In genomic region chr11:88301619-88302018, GRCm38 (mm10) we compare ENCODE assay signal across 13 mouse cellular contexts. TPM values are rescaled to one million over a fixed set of nuclear protein-coding genes. Genes with fewer than 3 reads are reported as not detected.
DNase-seq lines count a peak whose midpoint lies in the region; ATAC-seq lines count a peak whose summit lies in the region.
"Had no signal": no experiment of that assay in that cellular context is flagged by ENCODE, and none has a peak within 500 bp of the region (broad histone marks: within the 10 kb centered on the region; RNA-seq: fewer than 3 reads in every experiment).

No protein-coding gene starts in this region.

- H3K27me3 ChIP-seq in hindbrain, embryonic 12.5 days: no peaks in the 10 kb centered on the region
- H3K27me3 ChIP-seq in hindbrain, embryonic 13.5 days: no peaks in the 10 kb centered on the region
- H3K27me3 ChIP-seq in embryonic facial prominence, embryonic 11.5 days (ENCODE audit: control insufficient read depth, insufficient read depth, low read length): no peaks in the 10 kb centered on the region
- H3K27me3 ChIP-seq in midbrain, embryonic 11.5 days (ENCODE audit: control insufficient read depth, insufficient read depth, low read length): no peaks in the 10 kb centered on the region
- H3K27me3 ChIP-seq: embryonic facial prominence, embryonic 12.5 days had no signal

- peak overlapping the region; percentile 37 for H3K27ac ChIP-seq in hindbrain, embryonic 12.5 days
- no peak overlapping the region for H3K27ac ChIP-seq in hindbrain, embryonic 13.5 days
- no peak overlapping the region for H3K27ac ChIP-seq in embryonic facial prominence, embryonic 11.5 days (replicated peaks; ENCODE audit: low read depth, low read length)
- H3K27ac ChIP-seq in midbrain, embryonic 11.5 days (ENCODE audit: low read depth, low read length): no peak overlapping the region
- H3K27ac ChIP-seq: embryonic facial prominence, embryonic 12.5 days; macrophage had no signal

- 46% methylated on average over 6 of the region's 6 CpGs for WGBS in hindbrain, embryonic 12.5 days
- 48% methylated on average over 6 of the region's 6 CpGs for WGBS in hindbrain, embryonic 13.5 days
- WGBS in embryonic facial prominence, embryonic 11.5 days: 36% methylated on average over 6 of the region's 6 CpGs
- WGBS in midbrain, embryonic 11.5 days: 49% methylated on average over 6 of the region's 6 CpGs

- DNase-seq in adrenal gland, postnatal 25 days: peak; percentile 31
- peak; percentile 77 for DNase-seq in embryonic facial prominence, embryonic 11.5 days (ENCODE audit: low spot score)
- DNase-seq in midbrain, embryonic 11.5 days (ENCODE audit: low spot score, missing footprints): peak; percentile 94
- DNase-seq in cerebellum, adult 18-20 months: no peak
- no peak for DNase-seq in natural killer cell, adult 2 months (ENCODE audit: low spot score in 2 of 2)
- DNase-seq in thymus, postnatal 14 days: no peak

- H3K4me1 ChIP-seq in hindbrain, embryonic 12.5 days: peaks cover 27% of the 10 kb centered on the region
- H3K4me1 ChIP-seq in hindbrain, embryonic 13.5 days (replicated peaks): peaks cover 35% of the 10 kb centered on the region
- H3K4me1 ChIP-seq in embryonic facial prominence, embryonic 11.5 days (ENCODE audit: control insufficient read depth, insufficient read depth, low read length): no peaks in the 10 kb centered on the region; the same call in 1 of the 2 replicates
- peaks cover 11% of the 10 kb centered on the region for H3K4me1 ChIP-seq in midbrain, embryonic 11.5 days (ENCODE audit: control insufficient read depth, insufficient read depth, low read length)
- H3K4me1 ChIP-seq: embryonic facial prominence, embryonic 12.5 days had no signal

- H3K4me2 ChIP-seq in hindbrain, embryonic 12.5 days (replicated peaks): no peak overlapping the region
- H3K4me2 ChIP-seq in hindbrain, embryonic 13.5 days: no peak overlapping the region
- H3K4me2 ChIP-seq in embryonic facial prominence, embryonic 11.5 days (ENCODE audit: low read depth, low read length): no peak overlapping the region
- no peak overlapping the region for H3K4me2 ChIP-seq in midbrain, embryonic 11.5 days
- H3K4me2 ChIP-seq: embryonic facial prominence, embryonic 12.5 days had no signal

- no peak overlapping the region for H3K9ac ChIP-seq in hindbrain, embryonic 12.5 days
- H3K9ac ChIP-seq in hindbrain, embryonic 13.5 days: no peak overlapping the region
- no peak overlapping the region for H3K9ac ChIP-seq in embryonic facial prominence, embryonic 11.5 days (replicated peaks; ENCODE audit: low read length)
- no peak overlapping the region for H3K9ac ChIP-seq in midbrain, embryonic 11.5 days (ENCODE audit: low read length)
- H3K9ac ChIP-seq: embryonic facial prominence, embryonic 12.5 days had no signal

- no peak overlapping the region for H3K4me3 ChIP-seq in hindbrain, embryonic 12.5 days
- H3K4me3 ChIP-seq in hindbrain, embryonic 13.5 days: no peak overlapping the region
- H3K4me3 ChIP-seq in embryonic facial prominence, embryonic 11.5 days (ENCODE audit: low read depth, low read length): no peak overlapping the region
- no peak overlapping the region for H3K4me3 ChIP-seq in midbrain, embryonic 11.5 days (ENCODE audit: low read depth, low read length)
- H3K4me3 ChIP-seq: embryonic facial prominence, embryonic 12.5 days had no signal

- ATAC-seq in hindbrain, embryonic 12.5 days (ENCODE audit: low FRiP score): no peak
- no peak for ATAC-seq in hindbrain, embryonic 13.5 days (ENCODE audit: low FRiP score)
- no peak for ATAC-seq in embryonic facial prominence, embryonic 11.5 days (replicated peaks; ENCODE audit: insufficient number of reproducible peaks, low FRiP score, low TSS enrichment, low read depth)
- ATAC-seq in midbrain, embryonic 11.5 days (ENCODE audit: low FRiP score): no peak

- H3K9me3 ChIP-seq in hindbrain, embryonic 12.5 days (replicated peaks): no peaks in the 10 kb centered on the region; the same call in 1 of the 2 replicates
- H3K9me3 ChIP-seq in hindbrain, embryonic 13.5 days: no peaks in the 10 kb centered on the region
- H3K9me3 ChIP-seq in embryonic facial prominence, embryonic 11.5 days (replicated peaks; ENCODE audit: control insufficient read depth, low read length): no peaks in the 10 kb centered on the region
- H3K9me3 ChIP-seq in midbrain, embryonic 11.5 days (ENCODE audit: control insufficient read depth, low read length): no peaks in the 10 kb centered on the region
- H3K9me3 ChIP-seq: embryonic facial prominence, embryonic 12.5 days had no signal

- H3K36me3 ChIP-seq in hindbrain, embryonic 12.5 days: no peaks in the 10 kb centered on the region
- H3K36me3 ChIP-seq in hindbrain, embryonic 13.5 days: no peaks in the 10 kb centered on the region
- no peaks in the 10 kb centered on the region for H3K36me3 ChIP-seq in embryonic facial prominence, embryonic 11.5 days (replicated peaks; ENCODE audit: control insufficient read depth, insufficient read depth, low read depth, low read length)
- no peaks in the 10 kb centered on the region for H3K36me3 ChIP-seq in midbrain, embryonic 11.5 days (ENCODE audit: control insufficient read depth, insufficient read depth, low read length)
- H3K36me3 ChIP-seq: embryonic facial prominence, embryonic 12.5 days had no signal

RNA-seq across cellular contexts. Expression of gene Ccdc182, which starts 7.8 kb away (rescaled TPM):
- 3.8 and 4.3 TPM in 2 replicates for polyA plus RNA-seq in hindbrain, embryonic 12.5 days (2016; fragmentation: Nextera tagmentation; extraction: Ambion mirVana)
- polyA plus RNA-seq in hindbrain, embryonic 13.5 days (2015; fragmentation: Nextera tagmentation; extraction: Ambion mirVana): 1.3 and 1.7 TPM in 2 replicates
- not detected in 2 replicates for total RNA-seq in adrenal gland, postnatal 25 days (2021)
- polyA plus RNA-seq in embryonic facial prominence, embryonic 11.5 days (2014; fragmentation: Nextera tagmentation; extraction: Ambion mirVana): 1.7 and 2.6 TPM in 2 replicates
- polyA plus RNA-seq in midbrain, embryonic 11.5 days (2014; fragmentation: Nextera tagmentation; extraction: Ambion mirVana): 9.1 and 9.5 TPM in 2 replicates
- total RNA-seq: left cerebral cortex, postnatal 14 days; MEL had no signal
- polyA plus RNA-seq: macrophage; stomach, embryonic 14.5 days had no signal

Comparison
In these comparisons a context has a peak if more than half of its experiments do, and no peak if none do; other contexts are left out.
1. DNase-seq: peak in adrenal gland, postnatal 25 days (single experiment), embryonic facial prominence, embryonic 11.5 days (single experiment) and midbrain, embryonic 11.5 days (single experiment); none in cerebellum, adult 18-20 months (0 of 2), natural killer cell, adult 2 months (0 of 2) and thymus, postnatal 14 days (single experiment).